Mouse (Mus musculus) lung, postnatal 14 days (tissue): Measurements from ENCODE around the gene Lcn4.

ENCODE experiments used
- DNase-seq: peaks from one replicate; pipeline ENCODE4 v3.0.0; 2021

Lcn4 gene

DNA sequence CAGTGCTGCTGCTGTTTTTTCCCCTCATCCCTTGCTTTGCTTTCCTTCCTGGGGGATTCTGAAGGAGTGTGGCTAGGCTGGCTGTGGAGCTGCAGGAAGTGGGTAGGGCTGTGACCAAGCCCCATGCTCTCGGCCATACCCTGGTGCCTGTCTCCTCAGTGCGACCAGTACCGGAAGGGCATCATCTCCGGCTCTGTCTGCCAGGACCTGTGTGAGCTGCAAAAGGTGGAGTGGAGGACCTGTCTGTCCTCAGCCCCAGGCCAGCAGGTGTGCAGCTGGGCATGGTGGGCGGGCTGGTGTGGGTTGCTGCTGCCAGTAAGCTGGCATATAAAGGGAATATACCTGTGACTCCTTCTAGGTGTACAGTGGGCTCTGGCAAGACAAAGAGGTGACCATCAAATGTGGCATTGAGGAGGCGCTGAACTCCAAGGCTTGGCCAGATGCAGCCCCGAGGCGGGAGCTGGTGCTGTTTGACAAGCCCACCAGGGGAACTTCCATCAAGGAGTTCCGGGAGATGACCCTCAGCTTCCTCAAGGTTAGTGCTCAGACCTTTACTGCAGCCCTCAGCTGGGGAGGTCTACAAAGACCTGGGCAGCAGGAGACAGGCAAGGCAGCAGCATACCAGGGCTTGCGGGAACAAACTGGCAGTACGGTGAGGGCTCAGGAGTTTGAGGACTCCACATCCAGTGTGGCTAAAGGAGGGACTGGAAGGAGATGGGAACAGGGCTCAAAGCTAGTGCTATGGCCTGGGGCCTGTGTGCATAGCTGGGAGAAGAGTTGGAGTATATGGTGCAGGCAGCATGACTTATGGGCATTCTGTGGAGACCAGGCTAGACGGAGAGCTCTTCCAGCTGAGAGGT, 36.2 kb downstream of the Lcn4 start:
- DNase-seq: no peak

DNA sequence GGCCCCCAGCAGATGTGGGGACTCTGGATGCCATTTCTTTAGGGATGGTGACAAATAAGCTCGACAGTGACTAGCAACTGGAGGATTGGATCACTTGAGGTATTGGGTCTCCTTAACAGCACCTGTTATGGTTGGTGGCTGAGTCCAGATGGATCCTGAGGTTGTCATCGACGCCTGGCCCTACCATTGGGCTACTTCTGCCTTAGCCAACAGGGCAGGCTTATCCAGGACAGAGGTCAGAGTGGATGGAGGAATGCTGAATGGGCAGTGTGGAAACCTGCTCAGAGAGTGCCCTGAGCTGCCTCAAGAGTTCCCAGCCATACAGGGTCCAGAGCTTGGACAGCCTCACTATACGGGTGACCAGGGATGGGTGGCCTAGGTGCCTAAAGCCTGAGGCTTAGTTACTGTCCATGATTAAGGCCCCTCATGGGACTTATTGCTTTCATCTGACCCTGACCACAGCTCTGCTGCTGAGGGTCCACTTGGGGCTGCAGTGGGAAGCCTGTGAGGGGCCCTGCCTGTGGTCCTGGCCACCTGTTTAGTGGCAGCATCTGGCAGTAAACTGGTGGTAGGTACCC, 37.0 kb downstream of the Lcn4 start:
- no peak for DNase-seq

DNA sequence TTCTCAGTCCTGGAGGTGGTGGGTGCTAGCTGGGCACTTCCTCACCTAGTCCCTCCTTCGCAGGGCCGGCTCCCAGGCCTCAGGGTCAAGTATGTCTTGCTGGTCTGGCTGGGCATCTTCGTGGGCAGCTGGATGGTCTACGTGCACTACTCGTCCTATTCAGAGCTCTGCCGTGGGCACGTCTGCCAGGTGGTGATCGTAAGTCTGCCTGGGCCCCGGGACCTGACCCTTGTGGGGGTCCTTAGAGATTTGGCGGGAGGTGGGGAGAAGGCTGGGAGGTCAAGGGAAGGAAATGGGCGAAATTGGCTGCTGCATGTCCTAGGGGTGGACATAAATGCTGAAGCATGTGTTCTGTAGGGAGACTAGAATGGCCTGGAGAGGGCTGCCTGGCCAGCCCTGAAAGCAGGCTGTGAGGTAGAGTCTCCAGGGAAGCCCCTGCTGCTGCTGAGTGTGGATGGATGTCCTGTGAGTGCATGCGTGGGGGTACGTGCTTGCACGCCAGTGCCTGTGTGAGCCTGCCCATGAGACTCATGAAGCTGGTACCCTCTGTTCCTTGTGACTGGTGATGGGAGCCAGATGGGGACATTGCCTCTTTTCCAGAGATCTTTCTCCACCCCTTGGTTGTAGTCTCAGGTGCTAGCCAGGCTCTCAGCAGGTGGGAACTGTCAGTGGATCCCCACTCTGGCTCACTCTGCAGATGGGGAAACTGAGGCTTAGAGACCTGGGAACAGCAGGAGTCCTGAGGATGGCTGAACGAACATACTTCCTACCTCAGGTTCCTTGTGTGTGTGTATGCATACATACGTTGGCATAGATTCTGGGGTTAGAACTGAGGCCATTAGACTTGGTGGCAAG, 38.3 kb downstream of the Lcn4 start:
- DNase-seq: no peak

DNA sequence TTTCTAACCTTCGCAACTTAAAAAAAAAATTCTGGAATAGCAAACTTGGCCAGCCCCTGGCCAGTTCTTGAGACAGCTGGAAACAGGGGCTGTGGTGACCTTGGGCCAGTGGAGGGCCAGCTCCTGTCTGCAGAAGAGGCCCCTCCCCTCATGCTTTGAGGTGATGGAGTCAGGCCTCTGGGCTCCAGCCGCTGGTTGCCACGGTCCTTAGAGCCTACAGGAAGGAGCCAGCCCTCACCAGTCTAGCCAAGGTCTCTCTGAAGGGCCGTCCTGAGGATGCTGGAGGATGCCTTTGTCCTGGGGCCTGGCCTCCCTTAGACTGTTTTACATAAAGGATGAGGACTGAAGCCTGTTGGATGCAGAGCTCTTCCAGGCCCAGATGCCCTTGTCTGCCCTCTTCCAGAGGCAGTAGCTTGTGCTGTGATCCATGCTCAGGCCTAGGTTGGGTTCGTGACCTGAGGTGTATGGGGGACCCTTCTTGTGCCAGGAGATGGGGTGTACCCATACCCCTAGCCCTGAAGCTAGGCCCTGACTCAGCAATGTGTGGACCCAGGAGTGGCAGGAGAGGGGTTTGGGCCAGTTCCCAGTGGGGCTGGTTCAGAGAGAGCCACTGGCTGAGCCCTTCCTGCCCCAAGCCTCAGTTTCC, 42.2 kb downstream of the Lcn4 start:
- no peak for DNase-seq

DNA sequence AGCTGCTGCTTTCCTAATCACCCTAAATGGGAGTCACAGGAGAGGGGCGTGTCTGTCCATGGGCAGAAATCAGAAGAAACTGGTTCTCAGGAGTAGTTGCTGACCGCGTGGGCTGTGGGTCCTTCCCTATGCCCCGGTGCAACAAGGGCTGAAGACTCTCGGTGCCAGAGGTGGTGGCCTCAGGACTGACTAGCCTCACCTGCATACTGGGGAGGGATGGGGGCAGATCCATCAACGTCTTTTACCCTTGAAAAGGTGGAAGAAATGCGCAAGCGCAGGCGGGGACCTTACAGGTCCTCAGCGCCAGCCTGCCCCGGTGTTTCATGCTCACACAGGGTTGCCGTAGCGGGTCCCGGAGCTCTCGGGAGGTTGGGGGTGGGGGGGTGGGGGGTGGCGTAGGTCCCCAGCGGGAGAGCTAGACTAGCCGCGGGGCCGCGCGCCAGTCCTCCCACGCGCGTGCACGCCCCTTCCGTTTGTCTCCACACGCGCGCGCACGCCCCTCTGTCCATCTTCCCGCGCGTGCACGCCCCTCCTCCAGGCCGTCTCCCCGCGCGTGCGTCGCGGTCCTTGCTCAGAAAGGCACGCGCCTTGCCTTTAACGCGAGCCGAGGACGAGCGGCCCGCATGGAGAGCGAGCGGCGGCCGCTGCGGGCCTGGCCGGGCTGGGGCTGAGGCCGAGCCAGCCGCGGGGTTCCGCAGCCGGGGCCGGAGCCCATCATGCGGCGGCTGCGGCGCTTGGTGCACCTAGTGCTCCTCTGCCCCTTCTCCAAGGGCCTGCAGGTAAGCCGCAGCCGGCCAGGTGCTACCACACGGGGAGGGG, 43.0 kb downstream of the Lcn4 start, which contains the start of gene Fam69b:
TSS of gene Fam69b (plus strand) at position 537 of the 819 bp plus-strand sequence.
- peak; percentile 71 for DNase-seq

DNA sequence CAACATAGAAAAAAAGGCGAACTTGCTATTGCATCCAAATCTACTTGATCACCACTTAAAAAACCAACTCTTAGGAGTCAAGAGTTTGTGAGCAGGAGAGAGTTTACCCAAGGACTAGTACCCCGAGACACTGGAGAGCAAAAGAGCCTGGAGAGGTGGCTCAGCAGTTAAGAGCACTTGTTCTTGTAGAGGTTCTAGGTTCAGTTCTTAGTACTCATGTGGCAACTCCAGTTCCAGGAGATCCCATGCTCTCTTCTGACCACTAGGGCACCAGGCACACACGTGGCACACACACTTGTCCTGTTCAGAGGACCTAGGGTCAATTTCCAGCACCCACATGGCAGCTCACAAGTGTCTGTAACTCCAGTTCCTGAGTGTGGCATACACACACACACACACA, 45.0 kb downstream of the Lcn4 start:
- no peak for DNase-seq

DNA sequence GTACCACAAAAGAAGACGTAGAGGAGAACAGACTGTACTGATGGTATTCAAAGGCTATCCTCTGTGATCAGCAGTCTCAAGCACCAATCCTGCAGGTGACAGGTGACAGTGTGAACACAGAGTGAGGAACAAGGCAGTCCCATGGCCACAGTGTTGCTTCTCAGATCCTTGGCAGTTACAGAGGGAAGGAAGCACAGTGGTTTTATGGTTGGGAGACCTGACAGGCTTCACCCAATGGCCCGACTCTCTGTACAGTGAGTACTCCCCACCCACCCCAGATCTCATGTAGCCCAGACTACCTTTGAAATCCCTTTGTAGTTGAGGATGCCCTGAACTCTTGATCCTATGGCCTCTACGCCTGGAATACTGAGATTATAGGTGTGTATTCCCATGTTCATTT, 45.7 kb downstream of the Lcn4 start:
- DNase-seq: no peak

DNA sequence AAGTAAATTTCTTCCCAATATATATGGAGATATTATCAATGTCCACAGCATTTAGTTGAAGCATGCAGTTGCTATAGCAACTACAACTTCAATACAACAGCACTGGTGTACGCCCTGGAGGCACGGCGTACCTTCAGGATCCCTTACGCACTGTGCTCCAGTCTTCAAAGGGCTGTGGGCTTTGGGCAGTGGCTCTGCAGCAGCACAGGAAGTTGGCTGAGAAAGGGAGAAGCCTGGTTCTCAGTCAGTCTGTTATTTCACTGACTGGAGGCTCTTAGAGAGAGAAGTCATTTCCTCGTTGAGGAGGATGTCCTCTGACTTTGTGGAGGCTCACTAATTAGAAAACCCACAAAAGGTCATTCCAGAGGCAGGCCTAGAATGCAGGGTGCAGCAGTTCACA, 48.1 kb downstream of the Lcn4 start:
- no peak for DNase-seq

DNA sequence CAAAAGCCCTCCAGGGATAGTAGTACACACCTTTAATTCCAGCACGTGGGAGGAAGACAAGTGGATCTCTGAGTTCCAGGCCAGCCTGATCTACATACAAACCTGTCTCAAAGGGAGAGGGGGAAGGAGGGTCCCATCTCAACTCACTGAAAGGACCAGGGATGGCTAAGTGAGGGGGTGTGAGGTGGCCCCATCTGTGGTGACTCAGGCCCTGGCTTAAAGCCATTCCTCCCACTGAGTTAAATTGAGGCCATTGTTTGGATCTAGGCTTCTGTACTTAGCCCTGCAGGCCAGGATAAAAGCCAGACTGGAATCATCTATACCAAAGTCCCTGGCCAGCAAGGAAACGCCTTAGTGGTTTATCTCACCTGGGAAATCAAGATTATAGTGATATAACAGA, 49.8 kb downstream of the Lcn4 start:
- no peak for DNase-seq

DNA sequence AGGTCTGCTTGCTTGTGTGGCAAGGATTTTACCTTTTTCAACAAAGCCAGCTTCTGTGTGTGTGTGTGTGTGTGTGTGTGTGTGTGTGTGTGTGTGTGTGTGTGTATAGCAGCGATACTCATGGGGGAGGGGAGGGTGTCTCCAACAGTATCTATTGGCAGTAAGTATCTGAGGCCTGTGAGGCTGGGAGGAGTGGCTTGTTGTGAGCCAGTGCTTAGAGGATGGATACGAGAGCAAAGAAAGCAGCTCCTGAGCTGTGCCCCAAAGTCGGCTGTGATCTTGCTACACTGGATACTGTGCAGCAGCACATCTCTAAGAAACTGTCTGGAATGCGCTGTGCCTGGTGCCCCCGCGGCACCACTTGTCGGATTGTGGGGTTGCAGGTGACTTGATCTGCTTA, 53.2 kb downstream of the Lcn4 start:
- no peak for DNase-seq
